Mouse (Mus musculus): ENCODE data around the gene Wdr41. TPM values are rescaled to one million over a fixed set of nuclear protein-coding genes. Genes with fewer than 3 reads are reported as not detected.

Wdr41 gene
- polyA plus RNA-seq, 2 experiments = 3.9 to 5.3 TPM

GRCm38 (mm10) chr13:95032973-95033372 lies 56.8 kb downstream of the Wdr41 start:
- Histone ChIP-seq H3K9ac (replicated peaks) (no peak overlapping the region), H3K4me1 (replicated peaks; ENCODE audit: control insufficient read depth in 2 of 2, insufficient read depth in 2 of 2, low read length in 1 of 2) (no peaks in the 10 kb centered on the region), H3K9me3 (ENCODE audit: control insufficient read depth, low read length) (no peaks in the 10 kb centered on the region), H3K4me2 (ENCODE audit: low read depth) (no peak overlapping the region), H3K27me3 (ENCODE audit: control insufficient read depth, insufficient read depth, low read length) (no peaks in the 10 kb centered on the region), H3K4me3 (ENCODE audit: insufficient read depth in 1 of 2, low read depth in 2 of 2, low read length in 2 of 2) (no peak overlapping the region), H3K36me3 (replicated peaks; ENCODE audit: control insufficient read depth, insufficient read depth, low read depth) (no peaks in the 10 kb centered on the region), H3K27ac (no peak overlapping the region)
- ATAC-seq (ENCODE audit: insufficient read depth) = no peak
- DNase-seq (ENCODE audit: low read depth in 3 of 3, low spot score in 3 of 3) = no peak
- 57% methylated on average over 6 of the region's 6 CpGs for WGBS (ENCODE audit: insufficient replicate concordance)
- TF ChIP-seq EP300 (IDR thresholded peaks at IDR 0.05; ENCODE audit: low read depth) (no peak), CTCF (IDR thresholded peaks at IDR 0.05; ENCODE audit: low read depth) (no peak)

GRCm38 (mm10) chr13:95034094-95034493 lies 58.0 kb downstream of the Wdr41 start:
- Histone ChIP-seq H3K27ac (no peak overlapping the region), H3K4me3 (ENCODE audit: insufficient read depth in 1 of 2, low read depth in 2 of 2, low read length in 2 of 2) (no peak overlapping the region), H3K27me3 (ENCODE audit: control insufficient read depth, insufficient read depth, low read length) (no peaks in the 10 kb centered on the region), H3K4me2 (ENCODE audit: low read depth) (no peak overlapping the region), H3K9me3 (ENCODE audit: control insufficient read depth, low read length) (no peaks in the 10 kb centered on the region), H3K4me1 (replicated peaks; ENCODE audit: control insufficient read depth in 2 of 2, insufficient read depth in 2 of 2, low read length in 1 of 2) (no peaks in the 10 kb centered on the region), H3K9ac (replicated peaks) (no peak overlapping the region), H3K36me3 (replicated peaks; ENCODE audit: control insufficient read depth, insufficient read depth, low read depth) (no peaks in the 10 kb centered on the region)
- TF ChIP-seq EP300 (IDR thresholded peaks at IDR 0.05; ENCODE audit: low read depth) (no peak), CTCF (IDR thresholded peaks at IDR 0.05; ENCODE audit: low read depth) (no peak)
- no peak for ATAC-seq (ENCODE audit: insufficient read depth)
- WGBS (ENCODE audit: insufficient replicate concordance) = 46% methylated on average over 9 of the region's 9 CpGs
- no peak for DNase-seq (ENCODE audit: low read depth in 3 of 3, low spot score in 3 of 3)

GRCm38 (mm10) chr13:95034715-95035114 lies 58.6 kb downstream of the Wdr41 start:
- Histone ChIP-seq H3K36me3 (replicated peaks; ENCODE audit: control insufficient read depth, insufficient read depth, low read depth) (no peaks in the 10 kb centered on the region), H3K9ac (replicated peaks) (no peak overlapping the region), H3K4me3 (ENCODE audit: insufficient read depth in 1 of 2, low read depth in 2 of 2, low read length in 2 of 2) (no peak overlapping the region), H3K9me3 (ENCODE audit: control insufficient read depth, low read length) (no peaks in the 10 kb centered on the region), H3K27me3 (ENCODE audit: control insufficient read depth, insufficient read depth, low read length) (no peaks in the 10 kb centered on the region), H3K4me2 (ENCODE audit: low read depth) (no peak overlapping the region), H3K27ac (no peak overlapping the region), H3K4me1 (replicated peaks; ENCODE audit: control insufficient read depth in 2 of 2, insufficient read depth in 2 of 2, low read length in 1 of 2) (no peaks in the 10 kb centered on the region)
- DNase-seq (ENCODE audit: low read depth in 3 of 3, low spot score in 3 of 3) = no peak
- no peak for ATAC-seq (ENCODE audit: insufficient read depth)
- TF ChIP-seq CTCF (IDR thresholded peaks at IDR 0.05; ENCODE audit: low read depth) (no peak), EP300 (IDR thresholded peaks at IDR 0.05; ENCODE audit: low read depth) (no peak)
- 38% methylated on average over 2 of the region's 2 CpGs for WGBS (ENCODE audit: insufficient replicate concordance)

GRCm38 (mm10) chr13:95038200-95038599 lies 62.1 kb downstream of the Wdr41 start:
- DNase-seq (ENCODE audit: low read depth in 3 of 3, low spot score in 3 of 3) = no peak

GRCm38 (mm10) chr13:95040140-95040738 lies 64.1 kb downstream of the Wdr41 start:
- DNase-seq (ENCODE audit: low read depth in 3 of 3, low spot score in 3 of 3) (no peak), ATAC-seq (ENCODE audit: insufficient read depth) (no peak)
- H3K4me3 ChIP-seq (ENCODE audit: insufficient read depth in 1 of 2, low read depth in 2 of 2, low read length in 2 of 2) = no peak overlapping the region
- TF ChIP-seq CTCF (IDR thresholded peaks at IDR 0.05; ENCODE audit: low read depth) (no peak), EP300 (IDR thresholded peaks at IDR 0.05; ENCODE audit: low read depth) (no peak)
- H3K27ac ChIP-seq = no peak overlapping the region
- H3K4me2 ChIP-seq (ENCODE audit: low read depth) = no peak overlapping the region
- no peaks in the 10 kb centered on the region for H3K27me3 ChIP-seq (ENCODE audit: control insufficient read depth, insufficient read depth, low read length)
- WGBS (ENCODE audit: insufficient replicate concordance) = 66% methylated on average over 9 of the region's 9 CpGs
- H3K4me1 ChIP-seq (replicated peaks; ENCODE audit: control insufficient read depth in 2 of 2, insufficient read depth in 2 of 2, low read length in 1 of 2) = no peaks in the 10 kb centered on the region
- no peaks in the 10 kb centered on the region for H3K36me3 ChIP-seq (replicated peaks; ENCODE audit: control insufficient read depth, insufficient read depth, low read depth)
- H3K9ac ChIP-seq (replicated peaks) = no peak overlapping the region
- no peaks in the 10 kb centered on the region for H3K9me3 ChIP-seq (ENCODE audit: control insufficient read depth, low read length)

More at GRCm38 (mm10) chr13:95038200-95038599, 62.1 kb downstream of the Wdr41 start:
- Histone ChIP-seq H3K27me3 (ENCODE audit: control insufficient read depth, insufficient read depth, low read length) (no peaks in the 10 kb centered on the region), H3K4me2 (ENCODE audit: low read depth) (no peak overlapping the region), H3K27ac (no peak overlapping the region), H3K4me1 (replicated peaks; ENCODE audit: control insufficient read depth in 2 of 2, insufficient read depth in 2 of 2, low read length in 1 of 2) (no peaks in the 10 kb centered on the region), H3K9ac (replicated peaks) (no peak overlapping the region), H3K4me3 (ENCODE audit: insufficient read depth in 1 of 2, low read depth in 2 of 2, low read length in 2 of 2) (no peak overlapping the region), H3K9me3 (ENCODE audit: control insufficient read depth, low read length) (no peaks in the 10 kb centered on the region), H3K36me3 (replicated peaks; ENCODE audit: control insufficient read depth, insufficient read depth, low read depth) (no peaks in the 10 kb centered on the region)
- no peak for ATAC-seq (ENCODE audit: insufficient read depth)
- TF ChIP-seq CTCF (IDR thresholded peaks at IDR 0.05; ENCODE audit: low read depth) (no peak), EP300 (IDR thresholded peaks at IDR 0.05; ENCODE audit: low read depth) (no peak)
- WGBS (ENCODE audit: insufficient replicate concordance) = 34% methylated on average over 4 of the region's 4 CpGs
